Mouse (Mus musculus): ENCODE measurements at regions not wholly inside any gene's neighbourhood (a gene's known extent, or its start where the extent isn't known, plus 50 kb on each side); places are given as distances from the start of the nearest gene placed in this dataset.

GRCm38 (mm10) chr13:5425491-5426232, 435.6 kb upstream of the Klf6 start:
- Histone ChIP-seq H3K9me3 (ENCODE audit: control insufficient read depth, low read length) (no peaks in the 10 kb centered on the region), H3K9ac (ENCODE audit: low read depth, low read length, severe bottlenecking) (no peak overlapping the region), H3K27me3 (ENCODE audit: control insufficient read depth, insufficient read depth, low read length) (no peaks in the 10 kb centered on the region), H3K4me1 (ENCODE audit: control insufficient read depth, insufficient read depth, low read length) (peaks cover 4% of the 10 kb centered on the region; the same call in 1 of the 2 replicates), H3K27ac (replicated peaks; ENCODE audit: low read depth, low read length) (no peak overlapping the region), H3K4me2 (replicated peaks; ENCODE audit: low read depth, low read length, severe bottlenecking) (no peak overlapping the region), H3K4me3 (replicated peaks; ENCODE audit: low read length) (no peak overlapping the region), H3K36me3 (ENCODE audit: control insufficient read depth, insufficient read depth, low read length) (no peaks in the 10 kb centered on the region)
- ATAC-seq (ENCODE audit: low FRiP score, low read depth) (peak; percentile 44), DNase-seq (ENCODE audit: low spot score) (no peak)
- WGBS = 23% methylated on average over 9 of the region's 9 CpGs
- no peak for TF ChIP-seq POLR2A (IDR thresholded peaks at IDR 0.05; ENCODE audit: borderline replicate concordance, extremely low read depth, insufficient read depth, insufficient read length)

GRCm38 (mm10) chr13:5433652-5434051, 427.6 kb upstream of the Klf6 start:
- TF ChIP-seq POLR2A (IDR thresholded peaks at IDR 0.05; ENCODE audit: borderline replicate concordance, extremely low read depth, insufficient read depth, insufficient read length) = no peak
- Histone ChIP-seq H3K27ac (replicated peaks; ENCODE audit: low read depth, low read length) (no peak overlapping the region), H3K4me1 (ENCODE audit: control insufficient read depth, insufficient read depth, low read length) (no peaks in the 10 kb centered on the region), H3K9me3 (ENCODE audit: control insufficient read depth, low read length) (no peaks in the 10 kb centered on the region), H3K4me3 (replicated peaks; ENCODE audit: low read length) (no peak overlapping the region), H3K9ac (ENCODE audit: low read depth, low read length, severe bottlenecking) (no peak overlapping the region), H3K4me2 (replicated peaks; ENCODE audit: low read depth, low read length, severe bottlenecking) (no peak overlapping the region), H3K27me3 (ENCODE audit: control insufficient read depth, insufficient read depth, low read length) (no peaks in the 10 kb centered on the region), H3K36me3 (ENCODE audit: control insufficient read depth, insufficient read depth, low read length) (no peaks in the 10 kb centered on the region)
- DNase-seq (ENCODE audit: low spot score) (no peak), ATAC-seq (ENCODE audit: low FRiP score, low read depth) (no peak)
- WGBS = 24% methylated on average over 1 of the region's 1 CpGs

- no peaks in the 10 kb centered on the region for H3K9me3 ChIP-seq (ENCODE audit: control insufficient read depth, low read length)
- TF ChIP-seq POLR2A (IDR thresholded peaks at IDR 0.05; ENCODE audit: borderline replicate concordance, extremely low read depth, insufficient read depth, insufficient read length) = no peak
- no peaks in the 10 kb centered on the region for H3K36me3 ChIP-seq (ENCODE audit: control insufficient read depth, insufficient read depth, low read length)
- no peak for DNase-seq (ENCODE audit: low spot score)
- H3K27ac ChIP-seq (replicated peaks; ENCODE audit: low read depth, low read length) = no peak overlapping the region
- H3K27me3 ChIP-seq (ENCODE audit: control insufficient read depth, insufficient read depth, low read length) = no peaks in the 10 kb centered on the region
- H3K4me3 ChIP-seq (replicated peaks; ENCODE audit: low read length) = no peak overlapping the region
- ATAC-seq (ENCODE audit: low FRiP score, low read depth) = no peak
- H3K4me1 ChIP-seq (ENCODE audit: control insufficient read depth, insufficient read depth, low read length) = no peaks in the 10 kb centered on the region
- no peak overlapping the region for H3K4me2 ChIP-seq (replicated peaks; ENCODE audit: low read depth, low read length, severe bottlenecking)
- no peak overlapping the region for H3K9ac ChIP-seq (ENCODE audit: low read depth, low read length, severe bottlenecking)
Observed at GRCm38 (mm10) chr13:5435131-5435530, 426.2 kb upstream of the Klf6 start.

GRCm38 (mm10) chr13:5436191-5436590, 425.1 kb upstream of the Klf6 start:
- Histone ChIP-seq H3K4me3 (replicated peaks; ENCODE audit: low read length) (no peak overlapping the region), H3K27ac (replicated peaks; ENCODE audit: low read depth, low read length) (no peak overlapping the region), H3K4me2 (replicated peaks; ENCODE audit: low read depth, low read length, severe bottlenecking) (no peak overlapping the region), H3K36me3 (ENCODE audit: control insufficient read depth, insufficient read depth, low read length) (no peaks in the 10 kb centered on the region), H3K4me1 (ENCODE audit: control insufficient read depth, insufficient read depth, low read length) (no peaks in the 10 kb centered on the region), H3K9me3 (ENCODE audit: control insufficient read depth, low read length) (no peaks in the 10 kb centered on the region), H3K27me3 (ENCODE audit: control insufficient read depth, insufficient read depth, low read length) (no peaks in the 10 kb centered on the region), H3K9ac (ENCODE audit: low read depth, low read length, severe bottlenecking) (no peak overlapping the region)
- DNase-seq (ENCODE audit: low spot score) (no peak), ATAC-seq (ENCODE audit: low FRiP score, low read depth) (no peak)
- no peak for TF ChIP-seq POLR2A (IDR thresholded peaks at IDR 0.05; ENCODE audit: borderline replicate concordance, extremely low read depth, insufficient read depth, insufficient read length)
- WGBS = 43% methylated on average over 2 of the region's 2 CpGs

- Histone ChIP-seq H3K4me2 (replicated peaks; ENCODE audit: low read depth, low read length, severe bottlenecking) (no peak overlapping the region), H3K36me3 (ENCODE audit: control insufficient read depth, insufficient read depth, low read length) (no peaks in the 10 kb centered on the region), H3K27ac (replicated peaks; ENCODE audit: low read depth, low read length) (no peak overlapping the region), H3K27me3 (ENCODE audit: control insufficient read depth, insufficient read depth, low read length) (no peaks in the 10 kb centered on the region), H3K4me3 (replicated peaks; ENCODE audit: low read length) (no peak overlapping the region), H3K4me1 (ENCODE audit: control insufficient read depth, insufficient read depth, low read length) (no peaks in the 10 kb centered on the region), H3K9me3 (ENCODE audit: control insufficient read depth, low read length) (no peaks in the 10 kb centered on the region), H3K9ac (ENCODE audit: low read depth, low read length, severe bottlenecking) (no peak overlapping the region)
- TF ChIP-seq POLR2A (IDR thresholded peaks at IDR 0.05; ENCODE audit: borderline replicate concordance, extremely low read depth, insufficient read depth, insufficient read length) = no peak
- ATAC-seq (ENCODE audit: low FRiP score, low read depth) (no peak), DNase-seq (ENCODE audit: low spot score) (no peak)
- 48% methylated on average over 4 of the region's 4 CpGs for WGBS
Observed at GRCm38 (mm10) chr13:5440454-5440853, 420.8 kb upstream of the Klf6 start.

All from limb, embryonic 14.5 days (tissue).